Mouse (Mus musculus) lung, embryonic 14.5 days (tissue): ENCODE data around the gene Olfr790. TPM values are rescaled to one million over a fixed set of nuclear protein-coding genes. Genes with fewer than 3 reads are reported as not detected.
A peak's percentile ranks its signal among the peaks of the same experiment; 100 is the strongest.

ENCODE experiments used
- ATAC-seq: fragments of 200-750 bp; cut with Nextera tagmentation; 2 replicates; pipeline ENCODE4 v1.8.0; 2017; ENCODE audit warnings: mild to moderate bottlenecking, moderate TSS enrichment, moderate library complexity; ENCODE audit not compliant: insufficient read depth
- DNase-seq: peaks from one replicate; pipeline ENCODE4 v3.0.0-alpha.2; 2015
- H3K27ac ChIP-seq: fragments of 300-500 bp; sonication (generic); 2 replicates; pipeline ENCODE4 v1.5.1; 2014; ENCODE audit warnings: low read depth, mild to moderate bottlenecking, moderate library complexity
- H3K27me3 ChIP-seq: fragments of 300-500 bp; sonication (generic); 2 replicates; pipeline ENCODE4 v1.6.1; 2014; ENCODE audit warnings: low read length, control low read depth; ENCODE audit not compliant: insufficient read depth
- H3K36me3 ChIP-seq: fragments of 300-500 bp; sonication (generic); 2 replicates; pipeline ENCODE4 v1.6.1; 2014; ENCODE audit warnings: control low read depth; ENCODE audit not compliant: insufficient read depth
- H3K4me1 ChIP-seq: fragments of 300-500 bp; sonication (generic); 2 replicates; pipeline ENCODE4 v1.6.1; 2014; ENCODE audit warnings: antibody characterized with exemption, control low read depth; ENCODE audit not compliant: insufficient read depth
- H3K4me2 ChIP-seq: fragments of 300-500 bp; sonication (generic); 2 replicates; pipeline ENCODE4 v1.6.1; 2014; ENCODE audit warnings: mild to moderate bottlenecking
- H3K4me3 ChIP-seq: fragments of 300-500 bp; sonication (generic); 2 replicates; pipeline ENCODE4 v1.5.1; 2014; ENCODE audit warnings: low read depth, low read length
- H3K9ac ChIP-seq: fragments of 300-500 bp; sonication (generic); 2 replicates; pipeline ENCODE4 v1.6.1; 2014
- H3K9me3 ChIP-seq: fragments of 300-500 bp; sonication (generic); 2 replicates; pipeline ENCODE4 v1.6.1; 2016; ENCODE audit warnings: low read depth, low read length, control low read depth
- CTCF ChIP-seq: IDR thresholded peaks from 2 replicates; pipeline ENCODE4 v1.5.1; 2016; ENCODE audit warnings: antibody characterized with exemption, low read depth
- WGBS: fragments of 180-500 bp; shearing (Covaris S2); extraction: QIAGEN DNeasy Blood & Tissue Kit; methylation state at CpG from one replicate; pipeline ENCODE4 v1.1.7; 2014; 5-methylcytosine and 5-hydroxymethylcytosine counted together
- polyA plus RNA-seq: library from polyadenylated mRNA; unstranded; fragments of >200 nt; fragmentation: Nextera tagmentation; extraction: Ambion mirVana; gene quantifications from 2 replicates; pipeline ENCODE4 v1.2.1, GENCODE M21; 2014

Olfr790 gene
- polyA plus RNA-seq, 1 experiment from 2014 or later, result not detected

DNA sequence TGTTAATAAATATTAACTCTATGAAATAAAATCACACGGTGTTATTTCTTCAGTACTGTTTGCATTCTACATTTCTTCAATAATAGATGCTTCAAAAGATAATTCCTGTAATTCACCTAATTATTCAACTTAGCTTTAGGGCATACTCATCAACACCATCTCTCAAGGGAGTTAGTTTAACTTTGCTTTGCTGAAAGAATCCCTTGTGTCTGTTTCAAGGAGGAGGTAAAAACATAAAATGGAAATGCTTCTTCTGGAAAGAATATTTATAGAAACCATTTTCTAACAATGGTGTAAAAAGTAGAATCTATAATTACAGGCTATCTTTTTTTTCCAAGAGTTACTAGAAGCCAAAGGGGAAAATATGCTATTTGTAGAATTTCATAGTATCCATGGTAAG lies 40.6 kb downstream of the Olfr790 start, which contains the start of gene Olfr792:
Gene Olfr792 (plus strand): TSS at position 301 of the 400 bp plus-strand sequence.
- ATAC-seq (no peak), DNase-seq (no peak)
- Histone ChIP-seq H3K4me3 (no peak within 1 kb of the TSS), H3K4me1 (no peaks in the 10 kb centered on the region), H3K27ac (no peak within 1 kb of the TSS), H3K9me3 (no peaks in the 10 kb centered on the region; the same call in 1 of the 2 replicates), H3K27me3 (no peaks in the 10 kb centered on the region), H3K36me3 (no peaks in the 10 kb centered on the region), H3K9ac (no peak within 1 kb of the TSS), H3K4me2 (no peak within 1 kb of the TSS)
- 81% methylated on average over 1 of the region's 1 CpGs for WGBS
- no peak for TF ChIP-seq CTCF

DNA sequence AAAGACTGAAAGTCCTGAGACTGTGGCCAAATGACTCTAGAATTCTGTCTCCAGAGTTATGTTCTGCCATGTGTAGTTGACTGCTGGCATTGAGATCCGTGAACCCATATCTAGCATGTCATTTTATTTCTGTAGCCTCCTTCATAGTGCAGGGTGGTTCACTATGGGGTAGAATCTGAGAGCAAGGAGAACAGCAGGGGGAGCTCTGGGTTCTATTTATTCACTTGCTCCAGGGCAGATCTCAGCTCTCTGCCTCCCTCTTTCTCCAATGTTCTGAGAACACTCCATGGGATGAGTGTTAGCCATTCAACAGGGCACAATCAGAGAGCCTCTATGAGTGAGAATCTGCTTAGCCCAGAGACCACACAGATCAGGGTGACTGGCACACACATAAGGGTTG lies 51.1 kb downstream of the Olfr790 start:
- Histone ChIP-seq H3K27ac (no peak overlapping the region), H3K4me1 (no peaks in the 10 kb centered on the region), H3K9ac (no peak overlapping the region), H3K4me2 (no peak overlapping the region), H3K36me3 (no peaks in the 10 kb centered on the region), H3K9me3 (peaks cover 2% of the 10 kb centered on the region; the same call in 1 of the 2 replicates), H3K4me3 (no peak overlapping the region), H3K27me3 (no peaks in the 10 kb centered on the region)
- ATAC-seq, result no peak; the same call in 1 of the 2 replicates
- DNase-seq, result peak; percentile 27
- 40% methylated on average over 1 of the region's 1 CpGs for WGBS
- no peak for TF ChIP-seq CTCF

Other genes with a start within 250 kb of the Olfr790 start
- not detected in 2 replicates for gene Olfr776, start 239.4 kb upstream of the Olfr790 start, polyA plus RNA-seq
- not detected in 2 replicates for gene Olfr777, start 227.0 kb upstream of the Olfr790 start, polyA plus RNA-seq
- not detected in 2 replicates for gene Olfr780, start 180.4 kb upstream of the Olfr790 start, polyA plus RNA-seq
- not detected in 2 replicates for gene Olfr781, start 169.6 kb upstream of the Olfr790 start, polyA plus RNA-seq
- gene Olfr782, start 149.6 kb upstream of the Olfr790 start, polyA plus RNA-seq, result not detected in 2 replicates
- 0.05 and 0.08 TPM in 2 replicates for gene Olfr784, start 114.4 kb upstream of the Olfr790 start, polyA plus RNA-seq
- not detected in 2 replicates for gene Olfr785, start 93.1 kb upstream of the Olfr790 start, polyA plus RNA-seq
- gene Olfr786, start 71.2 kb upstream of the Olfr790 start, polyA plus RNA-seq, result not detected in 2 replicates
- gene Olfr787, start 36.6 kb upstream of the Olfr790 start, polyA plus RNA-seq, result not detected in 2 replicates
- gene Olfr788, start 27.5 kb upstream of the Olfr790 start, polyA plus RNA-seq, result not detected in 2 replicates
- not detected in 2 replicates for gene Olfr789, start 13.7 kb upstream of the Olfr790 start, polyA plus RNA-seq
- not detected in 2 replicates for gene Olfr791, start 23.3 kb downstream of the Olfr790 start, polyA plus RNA-seq
- not detected in 2 replicates for gene Olfr792, start 40.7 kb downstream of the Olfr790 start, polyA plus RNA-seq
- gene Olfr794, start 69.2 kb downstream of the Olfr790 start, polyA plus RNA-seq, result not detected in 2 replicates
- gene Olfr796, start 114.1 kb downstream of the Olfr790 start, polyA plus RNA-seq, result not detected in 2 replicates
- not detected in 2 replicates for gene Olfr798, start 129.4 kb downstream of the Olfr790 start, polyA plus RNA-seq
- gene Olfr799, start 139.0 kb downstream of the Olfr790 start, polyA plus RNA-seq, result not detected in 2 replicates
- not detected in 2 replicates for gene Olfr800, start 159.2 kb downstream of the Olfr790 start, polyA plus RNA-seq
- gene Olfr801, start 175.4 kb downstream of the Olfr790 start, polyA plus RNA-seq, result not detected in 2 replicates
- gene Olfr802, start 189.7 kb downstream of the Olfr790 start, polyA plus RNA-seq, result not detected in 2 replicates
- not detected in 2 replicates for gene Olfr803, start 195.8 kb downstream of the Olfr790 start, polyA plus RNA-seq
- not detected in 2 replicates for gene Olfr804, start 204.7 kb downstream of the Olfr790 start, polyA plus RNA-seq
- not detected in 2 replicates for gene Olfr805, start 230.9 kb downstream of the Olfr790 start, polyA plus RNA-seq
- gene Olfr806, start 243.4 kb downstream of the Olfr790 start, polyA plus RNA-seq, result not detected in 2 replicates